Mouse (Mus musculus) gastrocnemius, adult 18-20 months (tissue): ENCODE measurements at regions not wholly inside any gene's neighbourhood (a gene's known extent, or its start where the extent isn't known, plus 50 kb on each side); places are given as distances from the start of the nearest gene placed in this dataset.

ENCODE experiments used
- DNase-seq: peaks from one replicate; pipeline ENCODE4 v3.0.0; 2021; ENCODE audit warnings: low spot score

- no peak for DNase-seq
Observed at GRCm38 (mm10) chr4:82234443-82234842, 471.1 kb downstream of the Nfib start.

- DNase-seq = no peak
Observed at GRCm38 (mm10) chr4:82226197-82227119, 479.1 kb downstream of the Nfib start.

- DNase-seq = no peak
Observed at GRCm38 (mm10) chr4:82220724-82221123, 484.8 kb downstream of the Nfib start.

- DNase-seq = no peak
Observed at GRCm38 (mm10) chr4:82220120-82220714, 485.3 kb downstream of the Nfib start.

- no peak for DNase-seq
Observed at GRCm38 (mm10) chr4:82218616-82219015, 486.9 kb downstream of the Nfib start.

- no peak for DNase-seq
Observed at GRCm38 (mm10) chr4:82207031-82207430, 498.5 kb downstream of the Nfib start.

GRCm38 (mm10) chr4:82200306-82200705, 505.2 kb downstream of the Nfib start:
- peak; percentile 11 for DNase-seq

- no peak for DNase-seq
Observed at GRCm38 (mm10) chr4:82199118-82199517, 506.4 kb downstream of the Nfib start.

GRCm38 (mm10) chr4:82197611-82198010, 507.9 kb downstream of the Nfib start:
- no peak for DNase-seq

- DNase-seq = no peak
Observed at GRCm38 (mm10) chr4:82196024-82196647, 509.4 kb downstream of the Nfib start.

GRCm38 (mm10) chr4:82193905-82194304, 511.6 kb downstream of the Nfib start:
- DNase-seq = no peak

GRCm38 (mm10) chr4:82186892-82187291, 518.7 kb downstream of the Nfib start:
- no peak for DNase-seq

- DNase-seq = no peak
Observed at GRCm38 (mm10) chr4:82183974-82184373, 521.6 kb downstream of the Nfib start.

GRCm38 (mm10) chr4:82178112-82178511, 527.4 kb downstream of the Nfib start:
- DNase-seq = no peak

- no peak for DNase-seq
Observed at GRCm38 (mm10) chr4:82176723-82177122, 528.8 kb downstream of the Nfib start.

- DNase-seq = no peak
Observed at GRCm38 (mm10) chr4:82173461-82174085, 532.0 kb downstream of the Nfib start.

GRCm38 (mm10) chr4:82170930-82171329, 534.6 kb downstream of the Nfib start:
- no peak for DNase-seq

GRCm38 (mm10) chr4:82168032-82168431, 537.5 kb downstream of the Nfib start:
- DNase-seq = no peak

GRCm38 (mm10) chr4:82167396-82167795, 538.2 kb downstream of the Nfib start:
- no peak for DNase-seq

GRCm38 (mm10) chr4:82166826-82167225, 538.7 kb downstream of the Nfib start:
- no peak for DNase-seq

- no peak for DNase-seq
Observed at GRCm38 (mm10) chr4:82166087-82166486, 539.5 kb downstream of the Nfib start.

- peak; percentile 11 for DNase-seq
Observed at GRCm38 (mm10) chr4:82164058-82164457, 541.5 kb downstream of the Nfib start.
